Mouse (Mus musculus) limb, embryonic 11.5 days (tissue): ENCODE measurements around the gene Ube4a. TPM values are rescaled to one million over a fixed set of nuclear protein-coding genes. Genes with fewer than 3 reads are reported as not detected.
A peak's percentile ranks its signal among the peaks of the same experiment; 100 is the strongest.
"Not testable (repeated sequence)": the region's sequence is repeated elsewhere in the genome, so short reads cannot be mapped to it uniquely, and the experiment has no call there.

Experiments
- ATAC-seq: fragments of 200-750 bp; cut with Nextera tagmentation; 2 replicates; pipeline ENCODE4 v1.8.0; 2017; ENCODE audit warnings: low read depth; ENCODE audit not compliant: insufficient number of reproducible peaks, low FRiP score, low TSS enrichment
- DNase-seq: peaks from one replicate; pipeline ENCODE4 v3.0.0-alpha.2; 2015; ENCODE audit warnings: low spot score
- H3K27ac ChIP-seq: fragments of 300-500 bp; sonication (generic); replicated peaks from 2 replicates; pipeline ENCODE4 v1.5.1; 2014; ENCODE audit warnings: low read depth, mild to moderate bottlenecking, low read length
- H3K27me3 ChIP-seq: fragments of 300-500 bp; sonication (generic); 2 replicates; pipeline ENCODE4 v1.6.1; 2014; ENCODE audit warnings: mild to moderate bottlenecking, low read length, mixed read lengths; ENCODE audit not compliant: control insufficient read depth, insufficient read depth
- H3K36me3 ChIP-seq: fragments of 300-500 bp; sonication (generic); 2 replicates; pipeline ENCODE4 v1.6.1; 2014; ENCODE audit warnings: mild to moderate bottlenecking, low read length, moderate library complexity, mixed read lengths; ENCODE audit not compliant: control insufficient read depth, insufficient read depth
- H3K4me1 ChIP-seq: fragments of 300-500 bp; sonication (generic); 2 replicates; pipeline ENCODE4 v1.6.1; 2014; ENCODE audit warnings: low read length, mixed read lengths; ENCODE audit not compliant: control insufficient read depth, insufficient read depth
- H3K4me2 ChIP-seq: fragments of 300-500 bp; sonication (generic); 2 replicates; pipeline ENCODE4 v1.6.1; 2014; ENCODE audit warnings: low read depth, mild to moderate bottlenecking, moderate library complexity; ENCODE audit not compliant: severe bottlenecking
- H3K4me3 ChIP-seq: fragments of 300-500 bp; sonication (generic); 2 replicates; pipeline ENCODE4 v1.5.1; 2014; ENCODE audit warnings: low read depth, low read length
- H3K9ac ChIP-seq: fragments of 300-500 bp; sonication (generic); 2 replicates; pipeline ENCODE4 v1.6.1; 2014; ENCODE audit warnings: mild to moderate bottlenecking, low read length
- H3K9me3 ChIP-seq: fragments of 300-500 bp; sonication (generic); 2 replicates; pipeline ENCODE4 v1.6.1; 2016; ENCODE audit warnings: low read length; ENCODE audit not compliant: control insufficient read depth
- WGBS: fragments of 180-500 bp; shearing (Covaris S2); extraction: QIAGEN DNeasy Blood & Tissue Kit; methylation state at CpG from one replicate; pipeline ENCODE4 v1.1.7; 2014; 5-methylcytosine and 5-hydroxymethylcytosine counted together
- polyA plus RNA-seq: library from polyadenylated mRNA; unstranded; fragments of >200 nt; fragmentation: Nextera tagmentation; extraction: Ambion mirVana; gene quantifications from 2 replicates; pipeline ENCODE4 v1.2.1, GENCODE M21; 2014

Ube4a gene
- polyA plus RNA-seq, 1 experiment from 2014 or later, result 31.6 TPM

DNA sequence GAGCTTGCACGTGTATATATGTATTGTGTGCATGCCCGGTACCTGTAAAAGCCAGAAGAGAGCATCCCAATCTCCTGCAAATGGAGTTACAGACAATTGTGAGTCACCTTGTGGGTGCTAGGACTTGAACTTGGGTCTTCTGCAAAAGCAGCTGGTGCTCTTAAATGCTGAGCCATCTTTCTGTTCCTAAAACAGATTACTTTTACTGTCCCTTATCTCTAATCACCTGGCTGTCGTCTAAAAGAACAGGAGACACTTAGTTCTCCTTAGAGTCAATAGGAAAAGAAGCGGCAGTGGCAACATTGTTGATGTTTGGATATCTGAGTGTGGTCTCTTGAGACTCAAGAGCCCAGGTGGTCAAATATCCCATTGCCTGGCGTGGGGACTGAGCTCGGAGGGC is 12.4 kb upstream of the Ube4a start:
- H3K4me2 ChIP-seq, result no peak overlapping the region
- DNase-seq (no peak), ATAC-seq (no peak)
- no peak overlapping the region for H3K9ac ChIP-seq
- H3K27ac ChIP-seq, result no peak overlapping the region
- no peaks in the 10 kb centered on the region for H3K4me1 ChIP-seq
- no peaks in the 10 kb centered on the region for H3K9me3 ChIP-seq
- no peak overlapping the region for H3K4me3 ChIP-seq
- WGBS, result 75% methylated on average over 6 of the region's 6 CpGs
- no peaks in the 10 kb centered on the region for H3K36me3 ChIP-seq
- H3K27me3 ChIP-seq, result no peaks in the 10 kb centered on the region

DNA sequence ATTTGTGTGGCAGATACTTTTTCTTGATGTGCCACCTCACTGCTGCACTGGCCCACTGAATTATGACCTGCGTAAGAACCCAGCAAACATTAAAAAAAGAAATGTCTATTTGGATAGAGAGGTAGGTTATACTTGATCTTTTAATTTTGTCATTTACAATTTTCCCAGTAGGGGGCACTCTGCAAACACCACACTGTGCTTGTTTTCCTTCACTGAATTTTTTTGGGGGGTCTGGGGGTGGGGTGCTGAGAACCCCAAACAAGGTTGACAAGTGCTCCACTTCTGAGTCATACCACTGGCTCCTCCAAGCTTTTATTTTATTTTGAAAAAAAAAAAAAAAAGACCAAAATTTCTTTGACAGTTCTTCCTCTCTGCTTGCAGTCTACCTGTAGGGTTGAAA is 4.0 kb upstream of the Ube4a start:
- Histone ChIP-seq H3K4me3 (no peak overlapping the region), H3K9ac (no peak overlapping the region), H3K9me3 (no peaks in the 10 kb centered on the region), H3K27ac (no peak overlapping the region), H3K4me1 (peaks cover 4% of the 10 kb centered on the region), H3K4me2 (no peak overlapping the region), H3K27me3 (no peaks in the 10 kb centered on the region), H3K36me3 (no peaks in the 10 kb centered on the region)
- ATAC-seq, result no peak
- no peak for DNase-seq
- WGBS, result 67% methylated on average over 1 of the region's 1 CpGs

DNA sequence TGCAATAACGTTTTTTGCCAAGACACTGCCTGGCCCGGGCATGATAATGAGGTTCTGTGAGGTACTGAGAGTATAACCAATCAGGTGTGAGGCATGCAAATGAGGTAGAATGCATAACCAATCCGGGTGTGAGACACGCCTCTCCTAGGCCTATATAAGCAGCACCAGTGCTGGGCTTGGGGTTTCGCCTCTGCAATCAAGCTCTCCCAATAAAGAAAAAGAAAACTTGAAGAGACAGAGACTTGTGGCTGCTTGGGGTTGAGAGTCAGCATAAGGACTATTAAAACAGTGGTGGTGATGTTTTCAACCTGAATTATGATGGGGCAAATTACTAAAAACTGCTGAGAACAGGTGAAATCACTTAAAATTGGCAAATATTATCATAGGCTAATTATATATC is 2.4 kb upstream of the Ube4a start:
- WGBS, result 87% methylated on average over 5 of the region's 5 CpGs

DNA sequence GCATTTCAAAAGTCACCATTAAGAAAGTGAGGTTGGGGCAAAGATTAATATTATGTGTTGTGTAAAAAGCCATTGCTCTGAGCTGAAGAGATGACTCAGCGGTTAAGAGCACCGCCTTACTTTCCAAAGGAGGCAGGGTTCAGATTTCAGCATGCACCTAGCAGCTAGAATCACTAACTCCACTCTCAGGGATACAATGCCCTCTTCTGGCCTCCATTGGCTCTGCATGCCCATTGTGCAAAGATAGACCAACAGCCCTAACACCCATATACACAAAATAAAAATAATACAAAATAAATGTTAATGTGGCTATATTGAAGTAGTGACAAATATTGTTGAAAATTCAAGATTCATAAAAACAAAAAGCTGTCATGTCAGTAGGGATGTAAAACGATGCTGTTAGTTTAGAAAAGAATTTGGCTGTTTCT is 1.4 kb upstream of the Ube4a start:
- H3K36me3 ChIP-seq, result no peaks in the 10 kb centered on the region
- peaks cover 4% of the 10 kb centered on the region for H3K4me1 ChIP-seq
- no peak overlapping the region for H3K4me3 ChIP-seq
- no peak overlapping the region for H3K4me2 ChIP-seq
- H3K9ac ChIP-seq, result no peak overlapping the region
- no peak overlapping the region for H3K27ac ChIP-seq
- WGBS, result 26% methylated on average over 3 of the region's 3 CpGs
- DNase-seq, result peak; percentile 85
- peak; percentile 44; the same call in 1 of the 2 replicates for ATAC-seq
- no peaks in the 10 kb centered on the region for H3K27me3 ChIP-seq
- H3K9me3 ChIP-seq, result no peaks in the 10 kb centered on the region

More for the DNA sequence above, 2.4 kb upstream of the Ube4a start:
- not testable (repeated sequence) for H3K9ac ChIP-seq, H3K4me2 ChIP-seq, ATAC-seq, H3K4me1 ChIP-seq, H3K27ac ChIP-seq, H3K36me3 ChIP-seq, H3K4me3 ChIP-seq, DNase-seq, H3K9me3 ChIP-seq, H3K27me3 ChIP-seq

DNA sequence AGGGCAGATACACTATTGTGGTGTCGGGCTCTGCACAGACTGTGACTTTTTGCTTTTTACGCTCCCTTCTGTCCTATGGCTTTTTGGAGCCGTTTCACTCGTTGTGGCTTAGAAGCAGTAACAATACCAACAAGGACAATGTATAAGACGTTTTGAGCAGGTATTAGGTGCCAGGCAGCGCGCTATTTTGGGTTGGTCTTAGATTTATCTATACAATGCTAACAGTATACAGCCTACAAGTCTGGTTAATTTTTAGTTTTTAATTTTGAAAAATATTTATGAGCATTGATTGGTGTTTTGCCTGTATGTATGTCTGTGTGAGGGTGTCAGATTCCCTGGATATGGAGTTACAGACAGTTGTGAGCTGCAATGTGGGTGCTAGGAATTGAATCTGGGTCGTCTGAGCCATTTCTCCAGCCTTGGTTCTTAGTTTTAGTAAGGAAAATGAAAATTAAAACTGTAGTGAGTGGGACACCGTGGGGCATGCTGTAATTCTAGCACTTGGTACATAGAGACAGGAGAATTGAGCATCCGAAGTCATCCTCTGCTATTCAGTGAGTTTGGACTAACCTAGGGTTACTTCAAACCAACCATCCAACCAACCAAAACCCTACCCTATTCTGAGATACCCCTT is 550 bp upstream of the Ube4a start:
- Histone ChIP-seq H3K4me1 (peaks cover 4% of the 10 kb centered on the region), H3K9ac (0 out of 2 replicates have a peak overlapping the region, but pooled peaks have one; percentile 8), H3K4me3 (peak overlapping the region; percentile 63), H3K27ac (no peak overlapping the region; the same call in 1 of the 2 replicates), H3K4me2 (peak overlapping the region; percentile 68), H3K27me3 (no peaks in the 10 kb centered on the region), H3K36me3 (no peaks in the 10 kb centered on the region), H3K9me3 (no peaks in the 10 kb centered on the region)
- DNase-seq, result no peak
- 14% methylated on average over 10 of the region's 10 CpGs for WGBS
- ATAC-seq, result no peak; the same call in 1 of the 2 replicates

DNA sequence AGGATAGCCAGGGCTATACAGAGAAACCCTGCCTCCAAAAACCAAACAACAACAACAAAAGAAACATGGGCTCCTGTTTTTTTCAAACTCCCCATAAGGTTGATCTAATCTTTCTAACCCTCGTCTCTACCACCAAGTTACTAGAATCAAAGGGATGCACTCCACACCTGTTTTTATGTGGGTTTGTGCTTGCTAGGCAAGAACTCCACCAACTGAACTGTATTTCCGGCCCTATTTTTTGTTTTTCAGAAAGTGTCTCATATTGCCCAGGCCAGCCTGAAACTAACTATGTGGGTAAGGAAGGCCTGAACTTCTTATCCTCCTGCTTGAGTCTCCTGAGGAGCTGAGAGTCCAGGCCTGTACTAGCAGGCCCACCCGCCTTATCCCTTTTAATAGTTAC is 11.0 kb downstream of the Ube4a start:
- H3K9me3 ChIP-seq, result no peaks in the 10 kb centered on the region
- H3K4me3 ChIP-seq, result no peak overlapping the region
- no peak overlapping the region for H3K4me2 ChIP-seq
- H3K27ac ChIP-seq, result no peak overlapping the region
- WGBS, result 93% methylated on average over 3 of the region's 3 CpGs
- peaks cover 8% of the 10 kb centered on the region for H3K36me3 ChIP-seq
- DNase-seq (no peak), ATAC-seq (no peak)
- H3K9ac ChIP-seq, result no peak overlapping the region
- no peaks in the 10 kb centered on the region for H3K4me1 ChIP-seq
- H3K27me3 ChIP-seq, result no peaks in the 10 kb centered on the region

DNA sequence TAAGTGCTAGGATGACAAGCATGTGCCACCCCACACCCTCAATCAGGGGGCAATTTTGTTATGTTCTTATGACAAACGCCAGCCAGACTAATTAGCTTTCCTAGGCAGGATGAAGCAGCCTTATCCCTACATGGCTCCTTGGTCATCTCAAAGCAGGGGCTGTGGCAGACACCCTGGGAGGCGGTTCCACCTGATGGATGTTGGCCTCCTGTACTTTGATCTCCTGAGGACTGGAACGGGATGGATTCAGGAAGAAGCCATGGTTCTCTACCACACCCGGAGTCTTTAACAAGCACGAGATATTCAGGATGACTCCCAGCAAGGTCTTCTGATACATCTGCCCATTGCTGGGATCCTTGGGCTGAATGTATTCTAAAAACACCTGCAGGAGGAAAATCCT is 17.6 kb downstream of the Ube4a start:
- Histone ChIP-seq H3K9ac (no peak overlapping the region), H3K4me3 (no peak overlapping the region), H3K36me3 (peaks cover 15% of the 10 kb centered on the region), H3K27me3 (no peaks in the 10 kb centered on the region), H3K4me1 (no peaks in the 10 kb centered on the region), H3K9me3 (no peaks in the 10 kb centered on the region), H3K4me2 (no peak overlapping the region), H3K27ac (no peak overlapping the region)
- DNase-seq (no peak), ATAC-seq (no peak)
- 92% methylated on average over 5 of the region's 5 CpGs for WGBS

DNA sequence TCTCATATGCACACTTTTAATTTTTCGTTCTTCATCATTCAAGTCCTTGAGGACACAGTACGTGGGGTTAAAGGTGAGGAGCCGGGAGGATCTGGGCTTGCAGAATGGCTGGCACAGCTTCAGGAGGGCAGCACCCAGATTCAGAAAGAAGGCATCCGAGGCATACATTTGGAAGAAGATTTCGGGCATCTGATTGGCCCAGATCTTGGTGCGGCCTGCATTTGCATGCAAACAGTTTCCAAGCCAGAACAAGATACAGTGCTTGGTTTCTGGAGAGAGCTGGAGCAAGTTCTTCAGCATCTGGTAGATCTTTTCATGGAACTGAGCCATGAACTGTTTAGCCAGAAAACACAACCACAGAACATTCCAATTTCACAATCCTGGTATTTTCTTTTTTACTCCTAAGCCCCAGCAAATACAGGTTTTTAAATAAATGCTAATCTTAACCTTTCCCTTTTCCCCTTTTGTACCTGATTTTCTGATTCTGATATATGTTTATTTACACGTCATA is 19.2 kb downstream of the Ube4a start:
- 92% methylated on average over 7 of the region's 7 CpGs for WGBS
- no peak for ATAC-seq
- no peaks in the 10 kb centered on the region for H3K9me3 ChIP-seq
- peaks cover 11% of the 10 kb centered on the region; the same call in 1 of the 2 replicates for H3K36me3 ChIP-seq
- no peaks in the 10 kb centered on the region for H3K4me1 ChIP-seq
- no peaks in the 10 kb centered on the region for H3K27me3 ChIP-seq
- no peak overlapping the region for H3K4me2 ChIP-seq
- H3K9ac ChIP-seq, result no peak overlapping the region
- H3K4me3 ChIP-seq, result no peak overlapping the region
- no peak for DNase-seq
- no peak overlapping the region for H3K27ac ChIP-seq

DNA sequence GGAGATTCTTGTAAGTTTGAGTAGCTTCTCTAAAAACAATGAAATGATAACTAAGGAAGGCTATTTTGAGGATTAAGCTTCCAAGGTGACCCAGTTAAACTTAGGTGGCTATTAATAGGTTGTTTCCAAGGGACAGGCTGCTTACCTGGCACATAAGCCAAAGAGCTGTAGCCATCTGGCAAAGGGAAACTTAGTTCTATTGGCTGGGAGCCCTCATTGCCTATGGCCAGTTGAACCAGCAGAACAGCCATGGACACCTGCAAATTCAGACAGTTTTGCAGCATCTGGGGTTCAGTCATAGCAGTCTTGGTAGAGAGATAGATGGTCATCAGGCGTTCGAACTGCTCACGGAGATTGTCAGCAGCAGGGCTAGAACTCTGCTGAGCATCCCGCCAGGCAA is 23.0 kb downstream of the Ube4a start:
- Histone ChIP-seq H3K27ac (no peak overlapping the region), H3K36me3 (peaks cover 4% of the 10 kb centered on the region; the same call in 1 of the 2 replicates), H3K27me3 (no peaks in the 10 kb centered on the region), H3K9me3 (no peaks in the 10 kb centered on the region), H3K4me1 (no peaks in the 10 kb centered on the region), H3K9ac (no peak overlapping the region), H3K4me2 (no peak overlapping the region), H3K4me3 (no peak overlapping the region)
- DNase-seq (no peak), ATAC-seq (no peak)
- WGBS, result 90% methylated on average over 4 of the region's 4 CpGs
